Mouse (Mus musculus) small intestine, adult 2 months (tissue): Measurements from ENCODE around the gene D17H6S53E. TPM values are rescaled to one million over a fixed set of nuclear protein-coding genes. Genes with fewer than 3 reads are reported as not detected.

Source experiments
- H3K27ac ChIP-seq: fragments of 200-500 bp; 2 replicates; pipeline ENCODE4 v1.5.1; 2012; ENCODE audit warnings: low read depth, low read length, control low read depth, inconsistent platforms; ENCODE audit not compliant: insufficient read depth
- H3K27me3 ChIP-seq: fragments of 200-500 bp; 2 replicates; pipeline ENCODE4 v1.6.1; 2012; ENCODE audit warnings: mild to moderate bottlenecking, moderate library complexity, low read length, inconsistent platforms; ENCODE audit not compliant: control insufficient read depth, insufficient read depth
- H3K36me3 ChIP-seq: fragments of 200-500 bp; 2 replicates; pipeline ENCODE4 v1.6.1; 2012; ENCODE audit warnings: mild to moderate bottlenecking, low read length, control low read depth, inconsistent platforms; ENCODE audit not compliant: control insufficient read depth, insufficient read depth
- H3K4me1 ChIP-seq: fragments of 200-500 bp; 2 replicates; pipeline ENCODE4 v1.6.1; 2012; ENCODE audit warnings: low read length, inconsistent platforms, mixed read lengths; ENCODE audit not compliant: control insufficient read depth, insufficient read depth, insufficient read length
- H3K4me3 ChIP-seq: fragments of 200-500 bp; 2 replicates; pipeline ENCODE4 v1.5.1; 2012; ENCODE audit warnings: low read depth, mild to moderate bottlenecking, control low read depth, inconsistent platforms, low read length, moderate library complexity
- CTCF ChIP-seq: fragments of 200-500 bp; IDR thresholded peaks from 2 replicates; pipeline ENCODE4 v1.5.1; 2012; ENCODE audit warnings: low read depth, mild to moderate bottlenecking, control low read depth, inconsistent platforms, low read length, moderate library complexity, mixed read lengths; ENCODE audit not compliant: insufficient replicate concordance, insufficient read length; ENCODE audit errors: extremely low read depth
- POLR2A ChIP-seq: fragments of 200-500 bp; IDR thresholded peaks from 2 replicates; pipeline ENCODE4 v1.6.1; 2012; ENCODE audit warnings: low read depth, mild to moderate bottlenecking, control low read depth, inconsistent platforms, low read length, moderate library complexity
- WGBS: fragments of 180-500 bp; shearing (Covaris S2); methylation state at CpG from one replicate; pipeline ENCODE4 v1.1.7; 2018; 5-methylcytosine and 5-hydroxymethylcytosine counted together
- polyA plus RNA-seq: library from polyadenylated mRNA; depleted of rRNA; stranded (reverse); fragments of >200 nt; gene quantifications from 2 replicates; pipeline ENCODE4 v1.2.3, GENCODE M21; 2012

Gene D17H6S53E
- polyA plus RNA-seq, 1 experiment, result 16.2 TPM

- 90% methylated on average over 1 of the region's 1 CpGs for WGBS
- Histone ChIP-seq H3K4me1 (peaks cover 17% of the 10 kb centered on the region), H3K36me3 (peaks cover 16% of the 10 kb centered on the region), H3K27ac (peak overlapping the region; percentile 91), H3K4me3 (no peak overlapping the region), H3K27me3 (no peaks in the 10 kb centered on the region)
- TF ChIP-seq CTCF (no peak), POLR2A (no peak)
These were observed 1.1 kb upstream of the D17H6S53E start for GRCm38 (mm10) chr17:35125081-35125480.

- Histone ChIP-seq H3K4me3 (peak overlapping the region; percentile 77), H3K27ac (peak overlapping the region; percentile 91), H3K27me3 (no peaks in the 10 kb centered on the region), H3K4me1 (peaks cover 17% of the 10 kb centered on the region), H3K36me3 (peaks cover 19% of the 10 kb centered on the region)
- no peak for TF ChIP-seq CTCF
- no peak for TF ChIP-seq POLR2A
- WGBS, result 12% methylated on average over 6 of the region's 6 CpGs
These were observed 595 bp upstream of the D17H6S53E start for GRCm38 (mm10) chr17:35125578-35125977.

- H3K36me3 ChIP-seq, result peaks cover 19% of the 10 kb centered on the region
- peak overlapping the region; percentile 91; the same call in 1 of the 2 replicates for H3K27ac ChIP-seq
- no peaks in the 10 kb centered on the region for H3K27me3 ChIP-seq
- peak overlapping the region; percentile 77 for H3K4me3 ChIP-seq
- 39% methylated on average over 13 of the region's 13 CpGs for WGBS
- TF ChIP-seq CTCF, result no peak
- TF ChIP-seq POLR2A, result no peak
- H3K4me1 ChIP-seq, result peaks cover 17% of the 10 kb centered on the region
These were observed 844 bp downstream of the D17H6S53E start for GRCm38 (mm10) chr17:35127017-35127416.

GRCm38 (mm10) chr17:35128996-35129395 is 2.8 kb downstream of the D17H6S53E start:
- Histone ChIP-seq H3K4me1 (peaks cover 17% of the 10 kb centered on the region), H3K27me3 (no peaks in the 10 kb centered on the region), H3K4me3 (no peak overlapping the region), H3K36me3 (peaks cover 14% of the 10 kb centered on the region), H3K27ac (no peak overlapping the region)
- 77% methylated on average over 11 of the region's 11 CpGs for WGBS
- no peak for TF ChIP-seq CTCF
- no peak for TF ChIP-seq POLR2A

GRCm38 (mm10) chr17:35131038-35131437 is 4.9 kb downstream of the D17H6S53E start:
- 90% methylated on average over 8 of the region's 8 CpGs for WGBS
- H3K36me3 ChIP-seq, result peaks cover 13% of the 10 kb centered on the region
- peaks cover 9% of the 10 kb centered on the region for H3K4me1 ChIP-seq
- no peak for TF ChIP-seq POLR2A
- no peak for TF ChIP-seq CTCF
- H3K4me3 ChIP-seq, result no peak overlapping the region
- no peak overlapping the region for H3K27ac ChIP-seq
- H3K27me3 ChIP-seq, result no peaks in the 10 kb centered on the region

- 53% methylated on average over 15 of the region's 15 CpGs for WGBS
- Histone ChIP-seq H3K36me3 (peaks cover 13% of the 10 kb centered on the region), H3K4me3 (no peak within 1 kb of the TSS), H3K4me1 (peaks cover 9% of the 10 kb centered on the region), H3K27me3 (no peaks in the 10 kb centered on the region), H3K27ac (no peak within 1 kb of the TSS)
- TF ChIP-seq CTCF, result no peak
- TF ChIP-seq POLR2A, result no peak
These were observed 5.5 kb downstream of the D17H6S53E start, which contains the start of gene Apom for GRCm38 (mm10) chr17:35131500-35132173. TSS of gene Apom (minus strand) at chr17:35132050.

- peaks cover 13% of the 10 kb centered on the region for H3K36me3 ChIP-seq
- peaks cover 8% of the 10 kb centered on the region for H3K4me1 ChIP-seq
- WGBS, result 64% methylated on average over 3 of the region's 3 CpGs
- no peak overlapping the region for H3K4me3 ChIP-seq
- TF ChIP-seq CTCF, result no peak
- TF ChIP-seq POLR2A, result no peak
- no peaks in the 10 kb centered on the region for H3K27me3 ChIP-seq
- H3K27ac ChIP-seq, result no peak overlapping the region
These were observed 6.0 kb downstream of the D17H6S53E start for GRCm38 (mm10) chr17:35132174-35132560.
